ENCODE assay signal across 10 mouse cellular contexts in genomic region chr16:93744049-93744490, GRCm38 (mm10). TPM values are rescaled to one million over a fixed set of nuclear protein-coding genes. Genes with fewer than 3 reads are reported as not detected.
DNase-seq lines count a peak whose midpoint lies in the region; ATAC-seq and TF ChIP-seq lines count a peak whose summit lies in the region.
"Had no signal": no experiment of that assay in that cellular context is flagged by ENCODE, and none has a peak within 500 bp of the region (broad histone marks: within the 10 kb centered on the region; RNA-seq: fewer than 3 reads in every experiment).

No protein-coding gene starts in this region.

- TF ChIP-seq CTCF in lung, embryonic 14.5 days (IDR thresholded peaks at IDR 0.05; ENCODE audit: low read depth): peak; percentile 29
- no peak for TF ChIP-seq CTCF in lung, adult 2 months (IDR thresholded peaks at IDR 0.05; ENCODE audit: insufficient read depth, low read length)

- H3K4me2 ChIP-seq in lung, embryonic 14.5 days: no peak overlapping the region
- H3K4me2 ChIP-seq: heart, embryonic 11.5 days; midbrain, embryonic 15.5 days had no signal

- H3K9ac ChIP-seq in lung, embryonic 14.5 days: no peak overlapping the region
- H3K9ac ChIP-seq: midbrain, embryonic 15.5 days had no signal

- H3K9me3 ChIP-seq in lung, embryonic 14.5 days (ENCODE audit: low read depth, low read length): no peaks in the 10 kb centered on the region
- H3K9me3 ChIP-seq: midbrain, embryonic 15.5 days had no signal

- TF ChIP-seq POLR2A in lung, adult 2 months (IDR thresholded peaks at IDR 0.05; ENCODE audit: borderline replicate concordance, extremely low read depth, low read depth, low read length): no peak

- H3K4me1 ChIP-seq in lung, embryonic 14.5 days (ENCODE audit: insufficient read depth): no peaks in the 10 kb centered on the region
- H3K4me1 ChIP-seq in lung, adult 2 months (ENCODE audit: control insufficient read depth, insufficient read depth, low read length): peaks cover 7% of the 10 kb centered on the region
- H3K4me1 ChIP-seq: midbrain, embryonic 15.5 days had no signal

- WGBS in lung, embryonic 14.5 days: 62% methylated on average over 5 of the region's 5 CpGs
- 69% methylated on average over 5 of the region's 5 CpGs for WGBS in lung, adult 2 months

- H3K36me3 ChIP-seq in lung, embryonic 14.5 days (ENCODE audit: insufficient read depth): 0 out of 2 replicates have a peak, but pooled peaks cover 5% of the 10 kb centered on the region

- no peak overlapping the region for H3K4me3 ChIP-seq in lung, embryonic 14.5 days (ENCODE audit: low read depth, low read length)
- H3K4me3 ChIP-seq in lung, adult 2 months (replicated peaks; ENCODE audit: extremely low read depth, low read depth, low read length): no peak overlapping the region
- H3K4me3 ChIP-seq: midbrain, embryonic 15.5 days had no signal

- ATAC-seq in cerebellum, adult (ENCODE audit: insufficient number of reproducible peaks, low FRiP score, low TSS enrichment): 0 out of 2 replicates have a peak, but pooled peaks have one; percentile 13
- ATAC-seq in lung, embryonic 14.5 days (ENCODE audit: insufficient read depth): no peak
- 0 out of 2 replicates have a peak, but pooled peaks have one; percentile 27 for ATAC-seq in granulocyte monocyte progenitor cell, adult 5-6 weeks (replicated peaks; ENCODE audit: poor library complexity, severe bottlenecking)
- peak; percentile 53 for ATAC-seq in megakaryocyte progenitor cell, adult 5-6 weeks (replicated peaks; ENCODE audit: poor library complexity)
- ATAC-seq: midbrain, embryonic 15.5 days had no signal

- H3K27ac ChIP-seq in lung, embryonic 14.5 days (ENCODE audit: low read depth): no peak overlapping the region
- H3K27ac ChIP-seq: midbrain, embryonic 15.5 days had no signal

- H3K27me3 ChIP-seq in lung, embryonic 14.5 days (ENCODE audit: insufficient read depth, low read length): no peaks in the 10 kb centered on the region
- H3K27me3 ChIP-seq: midbrain, embryonic 15.5 days had no signal

- no peak for DNase-seq in cerebellum, adult 9-10 months
- peak; percentile 34 for DNase-seq in lung, embryonic 14.5 days
- no peak for DNase-seq in lung, adult 2 months
- no peak for DNase-seq in embryo, embryonic 10.5 days (ENCODE audit: low spot score)
- DNase-seq in embryo, embryonic 9.5 days (ENCODE audit: extremely low spot score): no peak

RNA-seq across cellular contexts. Expression of gene Dop1b, which starts 32.4 kb away (rescaled TPM):
- polyA plus RNA-seq in lung, embryonic 14.5 days (2014; fragmentation: Nextera tagmentation; extraction: Ambion mirVana): 13.4 and 16.2 TPM in 2 replicates
- 61.2 and 68.3 TPM in 2 replicates for polyA plus RNA-seq in lung, adult 2 months (2012; rRNA removed)
- 15.8 and 21.4 TPM in 2 replicates for total RNA-seq in granulocyte monocyte progenitor cell, adult 5-6 weeks (2014; fragmentation: Nextera tagmentation)
- 2.2 and 5.0 TPM in 2 replicates for total RNA-seq in granulocyte monocyte progenitor cell, adult 5-6 weeks (2017)
- total RNA-seq in megakaryocyte progenitor cell, adult 5-6 weeks (2015): 8.6 and 9.7 TPM in 2 replicates
- total RNA-seq in megakaryocyte progenitor cell, adult 5-6 weeks (2017): 4.7 and 5.8 TPM in 2 replicates
